Mouse (Mus musculus) heart, embryonic 11.5 days (tissue): Measurements from ENCODE around the gene Mcpt8. TPM values are rescaled to one million over a fixed set of nuclear protein-coding genes. Genes with fewer than 3 reads are reported as not detected.
"Not testable (repeated sequence)": the region's sequence is repeated elsewhere in the genome, so short reads cannot be mapped to it uniquely, and the experiment has no call there.

Experiments used
- ATAC-seq: fragments of 200-750 bp; cut with Nextera tagmentation; replicated peaks from 2 replicates; pipeline ENCODE4 v1.8.0; 2017; ENCODE audit warnings: moderate library complexity; ENCODE audit not compliant: insufficient number of reproducible peaks, low FRiP score, low TSS enrichment
- H3K27ac ChIP-seq: fragments of 300-500 bp; sonication (generic); 2 replicates; pipeline ENCODE4 v1.5.1; 2014; ENCODE audit warnings: mild to moderate bottlenecking, low read depth, low read length
- H3K27me3 ChIP-seq: fragments of 300-500 bp; sonication (generic); 2 replicates; pipeline ENCODE4 v1.6.1; 2014; ENCODE audit warnings: mild to moderate bottlenecking, low read length, mixed read lengths; ENCODE audit not compliant: control insufficient read depth, insufficient read depth
- H3K36me3 ChIP-seq: fragments of 300-500 bp; sonication (generic); 2 replicates; pipeline ENCODE4 v1.6.1; 2014; ENCODE audit warnings: mild to moderate bottlenecking, low read length, moderate library complexity, mixed read lengths; ENCODE audit not compliant: control insufficient read depth, insufficient read depth
- H3K4me1 ChIP-seq: fragments of 300-500 bp; sonication (generic); 2 replicates; pipeline ENCODE4 v1.6.1; 2014; ENCODE audit warnings: low read length; ENCODE audit not compliant: control insufficient read depth, insufficient read depth
- H3K4me2 ChIP-seq: fragments of 300-500 bp; sonication (generic); 2 replicates; pipeline ENCODE4 v1.6.1; 2014; ENCODE audit warnings: mild to moderate bottlenecking, moderate library complexity
- H3K4me3 ChIP-seq: fragments of 300-500 bp; sonication (generic); 2 replicates; pipeline ENCODE4 v1.5.1; 2014; ENCODE audit warnings: low read depth, low read length
- H3K9ac ChIP-seq: fragments of 300-500 bp; sonication (generic); 2 replicates; pipeline ENCODE4 v1.6.1; 2014; ENCODE audit warnings: mild to moderate bottlenecking, low read depth, low read length, moderate library complexity
- H3K9me3 ChIP-seq: fragments of 300-500 bp; sonication (generic); replicated peaks from 2 replicates; pipeline ENCODE4 v1.6.1; 2016; ENCODE audit warnings: low read length; ENCODE audit not compliant: control insufficient read depth
- WGBS: fragments of 180-500 bp; shearing (Covaris S2); extraction: QIAGEN DNeasy Blood & Tissue Kit; methylation state at CpG from one replicate; pipeline ENCODE4 v1.1.7; 2014; ENCODE audit not compliant: insufficient replicate concordance; 5-methylcytosine and 5-hydroxymethylcytosine counted together
- microRNA-seq: library from miRNA; unstranded; fragments of <30 nt; microRNA quantifications from one replicate; pipeline ENCODE4, GENCODE M21; 2016; ENCODE audit warnings: borderline number of aligned reads
- polyA plus RNA-seq: library from polyadenylated mRNA; unstranded; fragments of >200 nt; fragmentation: Nextera tagmentation; extraction: Ambion mirVana; gene quantifications from 2 replicates; pipeline ENCODE4 v1.2.1, GENCODE M21; 2014

The Mcpt8 gene
- polyA plus RNA-seq, 1 experiment from 2014 or later, result not detected

- no peaks in the 10 kb centered on the region for H3K27me3 ChIP-seq
- 37% methylated on average over 4 of the region's 4 CpGs for WGBS
- H3K9me3 ChIP-seq, result no peaks in the 10 kb centered on the region
- H3K4me3 ChIP-seq, result no peak overlapping the region
- no peak overlapping the region for H3K4me2 ChIP-seq
- no peak for ATAC-seq
- peaks cover 3% of the 10 kb centered on the region; the same call in 1 of the 2 replicates for H3K4me1 ChIP-seq
- no peak overlapping the region for H3K27ac ChIP-seq
- H3K9ac ChIP-seq, result no peak overlapping the region
- H3K36me3 ChIP-seq, result no peaks in the 10 kb centered on the region
These were observed 27.4 kb downstream of the Mcpt8 start for GRCm38 (mm10) chr14:56057722-56058121.

- no peak overlapping the region for H3K4me3 ChIP-seq
- no peak overlapping the region for H3K9ac ChIP-seq
- no peaks in the 10 kb centered on the region for H3K36me3 ChIP-seq
- no peaks in the 10 kb centered on the region for H3K27me3 ChIP-seq
- no peaks in the 10 kb centered on the region for H3K9me3 ChIP-seq
- no peak for ATAC-seq
- H3K4me2 ChIP-seq, result no peak overlapping the region
- peaks cover 3% of the 10 kb centered on the region; the same call in 1 of the 2 replicates for H3K4me1 ChIP-seq
- H3K27ac ChIP-seq, result no peak overlapping the region; the same call in 1 of the 2 replicates
- 62% methylated on average over 3 of the region's 3 CpGs for WGBS
These were observed 29.7 kb downstream of the Mcpt8 start for GRCm38 (mm10) chr14:56055408-56055807.

GRCm38 (mm10) chr14:56041792-56042191 is 43.3 kb downstream of the Mcpt8 start, which contains the start of gene Mcpt2:
Mcpt2 (plus strand) TSS chr14:56042041.
- H3K36me3 ChIP-seq, H3K4me3 ChIP-seq, H3K4me2 ChIP-seq, H3K27me3 ChIP-seq, ATAC-seq, H3K4me1 ChIP-seq, H3K9me3 ChIP-seq, H3K27ac ChIP-seq, H3K9ac ChIP-seq: not testable (repeated sequence)
- WGBS, result 15% methylated on average over 1 of the region's 1 CpGs

- no peak for ATAC-seq
- no peak overlapping the region for H3K27ac ChIP-seq
- no peak overlapping the region for H3K9ac ChIP-seq
- no peak overlapping the region for H3K4me2 ChIP-seq
- 68% methylated on average over 2 of the region's 2 CpGs for WGBS
- no peaks in the 10 kb centered on the region for H3K9me3 ChIP-seq
- no peak overlapping the region for H3K4me3 ChIP-seq
- no peaks in the 10 kb centered on the region for H3K36me3 ChIP-seq
- H3K4me1 ChIP-seq, result no peaks in the 10 kb centered on the region
- no peaks in the 10 kb centered on the region for H3K27me3 ChIP-seq
These were observed 50.6 kb downstream of the Mcpt8 start for GRCm38 (mm10) chr14:56034433-56034832.

Small RNA genes within 50 kb of the gene (microRNA-seq; reads per million reads assigned to microRNA genes)
- gene Mir6949, result not detected

Other genes with a start within 250 kb of the Mcpt8 start
- 12.5 and 20.3 TPM in 2 replicates for gene Nynrin, start 231.3 kb downstream of the Mcpt8 start, polyA plus RNA-seq
- 0.30 and 0.42 TPM in 2 replicates for gene Cbln3, start 200.9 kb downstream of the Mcpt8 start, polyA plus RNA-seq
- 6.0 and 8.9 TPM in 2 replicates for gene Khnyn, start 200.3 kb downstream of the Mcpt8 start, polyA plus RNA-seq
- 36.9 and 42.2 TPM in 2 replicates for gene Sdr39u1, start 185.0 kb downstream of the Mcpt8 start, polyA plus RNA-seq
- gene Cma1, start 140.6 kb downstream of the Mcpt8 start, polyA plus RNA-seq, result not detected in 2 replicates
- not detected in 2 replicates for gene Cma2, start 134.3 kb downstream of the Mcpt8 start, polyA plus RNA-seq
- not detected in 2 replicates for gene Mcpt1, start 67.3 kb downstream of the Mcpt8 start, polyA plus RNA-seq
- not detected in 2 replicates for gene Mcpt9, start 54.8 kb downstream of the Mcpt8 start, polyA plus RNA-seq
- not detected in 2 replicates for gene Mcpt2, start 43.2 kb downstream of the Mcpt8 start, polyA plus RNA-seq
- not detected in 2 replicates for gene Mcpt4, start 23.0 kb downstream of the Mcpt8 start, polyA plus RNA-seq
- gene Ctsg, start 17.3 kb upstream of the Mcpt8 start, polyA plus RNA-seq, result 0.21 TPM in 1 of 2 replicates, not detected in the other
- gene Gzme, start 35.4 kb upstream of the Mcpt8 start, polyA plus RNA-seq, result not detected in 2 replicates
- not detected in 2 replicates for gene Gzmd, start 47.3 kb upstream of the Mcpt8 start, polyA plus RNA-seq
- not detected in 2 replicates for gene Gzmg, start 74.3 kb upstream of the Mcpt8 start, polyA plus RNA-seq
- not detected in 2 replicates for gene Gzmn, start 89.3 kb upstream of the Mcpt8 start, polyA plus RNA-seq
- gene Gzmf, start 126.1 kb upstream of the Mcpt8 start, polyA plus RNA-seq, result not detected in 2 replicates
- not detected in 2 replicates for gene Gzmc, start 149.4 kb upstream of the Mcpt8 start, polyA plus RNA-seq
- gene Gzmb, start 177.0 kb upstream of the Mcpt8 start, polyA plus RNA-seq, result not detected in 2 replicates